Mouse (Mus musculus) left cerebral cortex, postnatal 4 days (tissue): ENCODE results near the gene Hnf4a. TPM values are rescaled to one million over a fixed set of nuclear protein-coding genes. Genes with fewer than 3 reads are reported as not detected.

Source experiments
- DNase-seq: peaks from one replicate; pipeline ENCODE4 v3.0.0-alpha.2; 2022
- intact Hi-C: fragments of 180-260 bp; cut with DNase I; formaldehyde crosslinking; loops from one replicate; pipeline ENCODE4 v1.15.1; 2025
- total RNA-seq, 2 experiments: library from RNA; stranded (reverse); gene quantifications; 2 replicates each; pipeline ENCODE4 v1.2.3; 2021

Gene Hnf4a
- total RNA-seq, 2 experiments from 2014 or later, result not detected

DNA sequence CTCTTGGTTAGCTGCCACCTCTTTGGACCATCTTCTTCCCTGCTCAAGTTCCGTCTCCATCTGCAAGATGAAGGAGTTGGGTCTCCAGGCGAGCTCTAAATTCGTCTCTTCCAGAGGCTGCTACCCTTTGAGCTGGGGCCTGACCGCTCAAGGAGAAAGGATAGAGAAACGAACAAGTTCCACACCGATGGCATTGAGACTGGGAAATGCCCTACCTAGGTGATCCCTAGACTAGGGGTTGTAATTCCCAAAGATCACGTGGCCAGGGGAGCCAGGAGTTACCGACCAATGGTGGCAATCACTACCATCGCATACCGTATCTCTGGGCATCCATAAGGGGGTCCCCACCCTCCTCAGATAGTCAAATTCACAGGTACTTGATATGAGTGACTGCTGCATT lies 36.1 kb downstream of the Hnf4a start:
- intact Hi-C loops, result no loop called here
- no peak for DNase-seq

- intact Hi-C loops, result no loop called here
- DNase-seq, result no peak
Observed at GRCm38 (mm10) chr2:163546623-163547318, 40.2 kb downstream of the Hnf4a start.

DNA sequence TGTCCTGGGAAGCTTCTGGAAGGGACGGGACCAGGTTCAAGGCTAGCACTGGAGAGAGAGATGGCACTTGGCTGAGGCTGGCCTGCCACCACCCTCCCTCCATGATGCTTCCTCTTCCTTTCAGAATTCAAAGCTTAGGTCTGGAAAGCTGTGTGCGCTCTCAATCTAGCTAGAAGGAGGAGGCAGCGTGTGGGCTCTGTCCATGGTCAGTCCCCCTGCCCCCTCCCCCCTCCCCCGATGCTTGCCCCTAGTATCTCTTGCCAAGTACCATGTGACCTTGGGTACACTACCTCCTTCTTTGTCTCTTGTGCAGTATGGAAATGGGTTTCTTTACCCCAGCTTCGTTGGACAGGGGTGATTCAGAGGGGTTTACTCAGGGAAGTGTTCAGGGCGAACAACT lies 42.2 kb downstream of the Hnf4a start:
- intact Hi-C loops, result no loop called here

DNA sequence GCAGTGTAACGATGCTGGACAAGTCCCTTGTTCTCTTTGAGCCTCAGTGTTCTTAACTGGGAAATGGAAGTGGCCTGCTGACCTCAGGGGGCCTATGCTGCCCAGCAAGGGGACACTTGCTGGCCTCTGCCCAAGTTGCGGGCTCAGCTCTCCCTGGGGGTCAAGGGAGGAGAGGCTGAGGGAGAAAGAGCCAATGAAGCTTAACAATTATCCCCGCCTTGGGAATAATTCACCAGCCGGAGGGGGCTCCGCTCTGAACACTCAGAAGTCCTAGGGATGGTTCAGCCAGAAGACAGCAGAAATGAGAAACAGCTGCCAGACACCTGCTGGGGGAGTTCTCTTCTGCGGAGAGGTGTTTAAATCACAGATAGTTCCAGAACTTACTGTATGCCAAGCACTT lies 43.2 kb downstream of the Hnf4a start:
- intact Hi-C loops, result no loop called here
- DNase-seq, result no peak

More for the DNA sequence above, 42.2 kb downstream of the Hnf4a start:
- DNase-seq, result no peak

- intact Hi-C loops, result no loop called here
- no peak for DNase-seq
Observed at GRCm38 (mm10) chr2:163552518-163552929, 45.9 kb downstream of the Hnf4a start.

DNA sequence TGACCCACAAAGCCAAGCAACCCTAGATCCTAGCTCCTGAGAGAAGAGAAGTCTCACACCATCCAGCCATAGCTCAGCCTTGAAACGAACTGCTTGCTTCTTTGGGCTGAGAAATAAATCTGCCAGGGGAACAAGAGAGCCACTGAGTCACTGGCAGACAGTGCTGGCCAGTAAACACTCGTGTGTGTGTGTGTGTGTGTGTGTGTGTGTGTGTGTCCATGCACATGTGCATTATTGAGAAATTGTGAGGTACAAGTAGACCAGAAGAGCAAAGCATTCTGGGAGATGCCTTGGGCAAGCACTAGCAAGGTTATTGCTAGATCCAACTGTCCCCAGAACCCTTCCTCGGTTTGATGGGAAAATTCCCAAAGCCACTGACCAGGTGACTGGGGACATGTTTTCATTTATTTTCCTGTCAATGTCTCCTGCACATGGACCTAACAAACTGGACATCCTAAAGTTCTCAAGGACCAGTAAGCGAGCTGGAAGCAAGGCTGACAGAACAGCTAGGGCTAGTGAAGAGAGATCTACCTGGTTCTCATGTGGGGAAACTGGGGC lies 47.9 kb downstream of the Hnf4a start:
- no peak for DNase-seq
- intact Hi-C loops, result no loop called here

DNA sequence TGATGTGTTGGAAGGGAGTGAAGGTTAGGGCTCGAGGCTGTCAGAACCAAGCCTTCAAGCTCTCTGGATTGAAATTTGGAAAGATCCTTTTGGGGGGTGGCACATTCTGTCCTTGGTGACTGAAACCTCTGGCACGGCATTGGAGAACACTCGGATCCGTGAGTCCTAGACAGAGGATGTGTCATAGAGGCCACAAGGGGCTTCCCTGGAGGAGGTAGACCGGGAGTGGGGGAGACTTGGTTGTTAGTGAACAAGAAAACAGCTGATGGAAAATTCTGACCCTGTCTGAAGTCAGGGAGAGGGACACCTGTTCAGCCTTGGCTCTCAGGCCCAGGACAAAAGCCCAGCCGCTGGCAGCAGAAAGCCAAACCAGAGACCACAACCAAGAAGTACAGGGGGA lies 48.4 kb downstream of the Hnf4a start:
- intact Hi-C loops, result no loop called here
- DNase-seq, result no peak

GRCm38 (mm10) chr2:163555417-163555816 lies 48.8 kb downstream of the Hnf4a start:
- intact Hi-C loops, result no loop called here
- DNase-seq, result no peak

- intact Hi-C loops, result no loop called here
- DNase-seq, result no peak
Observed at GRCm38 (mm10) chr2:163558548-163558947, 51.9 kb downstream of the Hnf4a start.

DNA sequence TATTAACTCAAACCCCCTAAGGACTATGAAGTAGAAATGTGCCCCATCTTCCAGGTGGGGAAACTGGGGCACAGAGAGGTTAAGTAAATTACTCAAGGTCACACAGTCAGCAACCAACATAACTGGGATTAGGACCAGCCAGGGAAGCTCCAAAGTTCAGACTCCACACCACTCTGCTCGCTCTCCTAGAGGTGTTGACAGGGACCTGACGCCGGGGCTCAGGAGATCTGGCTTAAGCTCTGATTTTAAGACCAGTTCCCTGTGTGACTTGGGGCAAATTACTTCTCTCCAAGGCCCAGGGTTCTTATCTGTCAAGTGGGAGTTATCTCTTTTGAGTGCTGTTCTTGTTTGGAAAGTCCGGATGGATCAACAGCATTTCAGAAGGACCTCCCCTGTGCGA lies 52.6 kb downstream of the Hnf4a start:
- intact Hi-C loops, result no loop called here
- DNase-seq, result no peak

DNA sequence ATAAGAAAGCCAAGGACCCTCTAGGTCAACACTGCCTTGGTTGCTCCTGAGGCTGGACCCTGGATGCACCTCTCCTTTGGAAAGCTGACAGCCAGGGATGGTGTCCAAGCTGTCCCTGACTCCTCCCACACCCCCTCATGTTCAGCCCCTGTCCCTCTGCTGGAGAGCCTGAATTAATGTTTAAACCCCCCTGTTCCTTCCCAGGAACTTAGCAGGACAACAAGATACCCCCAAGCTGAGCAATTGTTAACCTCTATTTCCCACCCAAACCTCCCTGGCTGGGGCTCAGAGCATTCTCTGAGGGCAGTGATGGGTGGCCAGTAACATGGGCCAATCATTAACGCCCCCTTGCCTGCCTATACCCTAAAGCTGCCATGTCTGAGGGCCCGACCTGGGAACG lies 53.6 kb downstream of the Hnf4a start:
- no peak for DNase-seq
- intact Hi-C loops, result no loop called here

DNA sequence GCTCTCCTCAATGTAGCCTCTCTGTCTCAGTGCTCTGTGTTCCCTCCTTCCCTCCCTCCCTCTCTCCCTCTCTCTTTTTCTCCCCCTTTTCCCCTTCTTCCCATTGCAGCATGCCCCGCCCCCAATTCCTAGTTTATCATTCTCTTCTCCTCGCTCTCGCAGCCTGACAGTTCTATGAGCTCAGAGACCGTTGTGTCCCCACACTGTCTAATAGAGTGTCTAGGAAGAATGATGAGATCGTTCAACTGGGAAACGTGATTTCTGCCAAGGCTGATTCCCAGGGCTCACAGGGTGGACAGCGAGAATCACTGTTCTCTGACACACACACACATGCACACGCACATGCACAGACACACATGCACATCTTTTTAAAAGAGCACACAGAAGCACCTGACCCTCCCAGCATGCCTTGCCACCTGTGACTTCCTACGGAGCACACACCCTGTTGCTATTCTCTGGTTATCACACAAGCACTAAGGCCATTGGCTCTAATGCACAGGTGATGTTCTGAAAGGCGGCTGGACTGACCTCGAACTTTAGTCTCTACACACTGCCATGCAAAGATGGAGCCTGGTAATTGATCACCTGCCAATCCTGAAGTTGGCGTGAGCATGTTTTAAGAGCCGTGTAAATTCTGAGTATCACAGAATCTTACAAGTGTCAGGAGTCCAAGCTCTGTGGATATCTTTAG lies 54.8 kb downstream of the Hnf4a start:
- intact Hi-C loops, result no loop called here
- no peak for DNase-seq

DNA sequence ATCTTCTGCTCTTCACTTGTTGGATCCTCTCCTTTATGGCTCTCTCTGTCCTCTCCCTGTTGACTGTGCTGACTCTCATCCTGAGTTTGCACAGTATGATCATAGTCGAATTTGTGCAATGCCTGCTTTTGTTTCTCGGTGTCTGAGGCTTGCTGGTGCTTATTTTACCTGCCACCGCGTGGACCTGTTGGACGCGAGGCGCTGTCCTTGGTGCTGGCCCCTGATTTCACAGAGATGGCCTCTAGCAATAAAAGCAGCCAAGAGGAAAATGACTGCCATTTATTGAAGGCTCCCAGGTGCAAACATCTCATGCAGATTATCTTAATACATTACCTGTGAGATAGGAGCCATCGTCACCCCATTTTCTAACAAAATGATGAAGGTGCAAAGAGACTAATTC lies 58.0 kb downstream of the Hnf4a start:
- intact Hi-C loops, result no loop called here
- DNase-seq, result no peak

DNA sequence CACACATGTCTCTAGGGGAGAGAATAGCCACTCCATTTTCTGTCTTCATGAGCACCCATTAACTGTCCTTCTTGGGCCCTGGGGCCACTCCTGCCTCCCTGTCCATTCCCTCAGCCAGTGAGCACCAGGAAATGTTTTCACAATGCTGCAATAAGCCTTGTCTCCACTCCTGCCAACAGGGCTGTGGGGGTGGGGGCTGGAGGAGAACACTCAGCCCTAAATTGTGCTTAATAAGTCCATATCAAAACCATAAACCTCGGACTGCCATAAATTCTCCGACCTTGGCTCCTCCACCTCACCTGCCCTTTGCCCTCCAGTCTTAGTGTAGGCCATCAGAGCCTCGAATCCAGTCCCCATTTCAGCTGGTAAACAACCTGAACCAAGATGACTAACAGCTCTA lies 67.7 kb downstream of the Hnf4a start:
- intact Hi-C loops, result no loop called here
- DNase-seq, result no peak

DNA sequence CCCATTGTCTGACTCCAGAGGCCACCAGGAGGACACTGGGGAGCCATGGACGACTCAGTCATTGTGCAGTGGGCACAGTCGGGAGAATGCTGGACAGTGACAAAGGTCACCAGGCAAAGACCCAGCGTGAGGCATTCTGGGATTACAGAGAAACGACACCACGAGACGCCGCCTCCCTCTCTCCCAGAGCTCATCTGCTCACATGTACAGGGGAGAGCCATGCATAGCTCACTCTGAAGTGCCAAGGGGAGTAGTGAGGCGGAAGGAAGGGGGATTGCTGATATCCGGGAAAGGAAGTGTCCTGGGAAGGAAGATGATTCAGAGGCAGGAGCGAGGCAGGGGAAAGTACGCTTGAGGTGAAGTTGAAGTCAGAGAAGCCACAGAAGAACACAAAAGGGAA lies 68.6 kb downstream of the Hnf4a start:
- DNase-seq, result no peak
- intact Hi-C loops, result no loop called here

- no peak for DNase-seq
- intact Hi-C loops, result no loop called here
Observed at GRCm38 (mm10) chr2:163577986-163578385, 71.4 kb downstream of the Hnf4a start.

DNA sequence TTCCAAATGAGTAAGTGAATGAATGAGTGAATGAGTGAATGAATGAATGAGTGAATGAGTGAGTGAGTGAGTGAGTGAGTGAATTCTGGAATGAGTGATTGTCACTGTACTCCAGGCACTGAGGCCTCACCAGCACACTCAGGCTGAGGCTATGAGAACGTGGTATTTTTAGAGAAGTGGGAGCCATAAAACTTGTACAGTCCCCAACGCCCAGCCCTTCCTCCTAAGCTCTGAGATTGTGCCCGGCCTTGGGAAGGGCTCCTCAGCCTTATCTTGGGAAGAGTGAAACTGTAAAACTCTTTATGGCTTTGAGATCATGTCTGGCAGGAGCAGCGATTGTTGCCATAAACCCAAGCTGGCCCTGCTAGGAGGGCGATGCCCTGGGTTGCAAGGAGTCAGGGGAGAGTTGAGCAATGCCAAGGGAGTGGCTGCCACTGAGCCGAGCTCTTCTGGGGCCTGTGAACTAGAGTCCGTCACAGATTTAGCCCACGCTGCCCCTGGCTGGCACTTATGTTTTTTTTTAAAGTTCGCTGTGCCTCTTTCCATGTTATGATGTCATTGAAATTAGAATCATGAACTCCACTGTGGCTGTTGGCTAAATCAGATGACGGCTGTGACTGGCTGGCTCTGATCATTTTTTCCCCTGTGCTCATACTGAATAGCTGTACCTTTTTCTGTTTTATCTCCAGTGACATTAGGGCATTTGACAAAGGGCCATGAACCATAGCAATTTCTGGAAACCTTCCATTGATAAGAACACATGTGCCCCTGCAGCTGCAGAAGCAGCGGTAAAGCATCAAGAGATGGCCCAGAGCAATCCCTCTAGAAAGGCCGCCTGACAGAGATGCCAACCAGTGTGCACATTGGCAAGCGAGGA lies 73.7 kb downstream of the Hnf4a start:
- no peak for DNase-seq
- intact Hi-C loops, result no loop called here

DNA sequence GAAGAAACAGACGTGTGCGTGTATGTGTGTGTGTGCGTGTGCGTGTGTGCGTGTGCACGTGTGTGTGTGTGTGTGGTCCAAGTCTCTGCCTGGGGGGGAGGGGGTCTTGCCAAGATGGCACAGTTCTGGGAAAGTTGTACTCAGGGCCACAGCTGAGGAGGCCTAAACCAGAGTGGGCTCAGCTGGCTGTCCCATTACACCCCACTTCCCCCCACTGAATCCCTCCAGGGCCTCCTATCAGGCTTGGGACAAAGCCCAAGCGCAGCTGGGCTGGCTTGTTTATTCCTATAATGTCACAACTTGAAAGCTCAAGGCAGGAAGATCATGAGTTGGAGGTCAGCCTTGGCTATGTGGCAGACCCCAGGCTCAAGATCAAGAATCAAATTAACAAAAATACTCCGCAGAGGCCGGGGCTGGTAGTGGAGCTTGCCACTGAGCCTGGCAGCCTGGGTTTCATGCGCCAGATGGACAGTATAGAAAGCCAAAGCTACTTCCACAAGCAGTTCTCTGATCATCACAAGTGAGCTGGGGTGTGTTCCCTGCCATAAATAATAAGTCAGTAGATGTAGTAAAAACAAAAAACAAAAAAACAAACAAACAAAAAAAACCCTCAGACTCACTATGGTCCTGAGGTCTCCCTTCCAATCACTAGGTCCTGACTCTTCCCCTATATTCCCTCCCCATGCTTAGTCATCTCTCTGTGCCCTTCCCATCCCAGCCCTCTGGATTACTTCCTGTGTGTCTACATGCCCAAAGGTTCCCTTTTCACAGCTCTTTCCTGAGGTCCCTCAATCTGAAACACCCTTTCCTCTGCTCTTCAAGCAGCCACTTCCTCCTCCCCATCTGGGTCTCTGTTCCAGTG lies 76.8 kb downstream of the Hnf4a start:
- DNase-seq, result peak; percentile 70
- intact Hi-C loops, result no loop called here

- DNase-seq, result peak; percentile 70
- intact Hi-C loops, result no loop called here
Observed at GRCm38 (mm10) chr2:163584088-163584426, 77.4 kb downstream of the Hnf4a start.
